Mouse (Mus musculus) fat pad, adult 2 months (tissue): ENCODE results near the gene Tac1.
"Not testable (repeated sequence)": the region's sequence is repeated elsewhere in the genome, so short reads cannot be mapped to it uniquely, and the experiment has no call there.

ENCODE experiments used
- DNase-seq: peaks from one replicate; pipeline ENCODE4 v3.0.0-alpha.2; 2011; ENCODE audit warnings: low read depth, low spot score; ENCODE audit errors: extremely low read depth

Gene Tac1

GRCm38 (mm10) chr6:7554829-7555391 lies at the start of gene Tac1:
Gene Tac1, plus strand, starts transcription at chr6:7554879.
- no peak for DNase-seq

GRCm38 (mm10) chr6:7543511-7543910 lies 11.2 kb upstream of the Tac1 start:
- not testable (repeated sequence) for DNase-seq

- DNase-seq: no peak
These were observed 1.2 kb downstream of the Tac1 start for GRCm38 (mm10) chr6:7555688-7556476.

DNA sequence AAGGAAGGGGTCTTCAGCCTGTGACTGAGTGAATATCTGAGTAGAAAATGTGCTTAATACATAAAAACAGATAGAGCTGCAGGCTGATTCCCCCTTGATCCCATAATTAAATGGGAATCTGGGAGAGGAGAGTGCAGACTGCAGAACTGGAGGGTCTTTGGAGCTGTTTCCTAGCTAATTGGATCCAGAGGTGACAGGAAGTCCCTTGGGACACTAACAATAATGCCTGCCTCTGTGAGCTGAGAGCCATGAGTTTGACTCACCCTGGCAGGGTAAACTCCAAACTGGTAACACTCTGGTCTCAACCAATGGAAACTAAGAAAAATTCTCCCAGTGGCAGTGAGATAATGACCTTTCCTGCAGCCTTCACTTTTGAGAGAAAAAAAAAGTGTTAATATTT lies 3.5 kb downstream of the Tac1 start:
- no peak for DNase-seq

DNA sequence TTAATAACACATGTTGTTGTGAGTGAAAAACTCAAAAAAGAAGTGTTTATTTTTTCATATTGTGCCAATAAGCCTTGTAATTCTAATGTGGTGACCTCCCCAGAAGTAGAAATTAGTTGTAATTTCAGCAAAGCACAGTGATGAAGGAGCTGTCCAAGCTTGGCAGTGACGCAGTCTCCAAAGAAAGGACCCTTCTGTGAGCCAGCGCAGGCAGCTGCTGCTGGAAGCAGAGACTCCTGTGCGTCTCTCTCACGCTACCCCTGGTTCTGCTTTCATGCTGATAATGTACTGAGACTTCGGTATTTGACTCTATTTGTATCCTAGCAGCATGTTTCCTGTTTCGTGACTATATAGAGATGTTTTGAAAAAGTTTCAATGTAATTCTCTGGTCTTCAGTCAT lies 7.8 kb downstream of the Tac1 start:
- DNase-seq: no peak

GRCm38 (mm10) chr6:7564537-7564936 lies 9.9 kb downstream of the Tac1 start:
- DNase-seq: no peak

DNA sequence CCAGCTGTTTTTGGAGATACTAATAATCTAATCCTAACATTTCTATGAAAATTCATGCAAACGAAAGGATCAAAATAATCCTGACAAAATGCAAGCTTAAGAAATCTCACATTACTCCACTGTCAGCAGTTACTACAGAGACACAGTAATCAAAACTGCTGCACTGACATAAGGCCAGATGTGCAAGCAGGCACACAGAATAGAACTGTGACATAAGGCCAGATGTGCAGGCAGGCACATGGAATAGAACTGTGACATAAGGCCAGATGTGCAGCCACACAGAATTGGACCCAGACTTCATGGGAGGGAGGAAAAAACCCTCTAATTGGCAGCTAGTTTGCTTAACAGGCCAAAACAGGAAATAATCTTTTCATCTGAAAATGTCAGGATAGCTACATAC lies 16.5 kb downstream of the Tac1 start:
- DNase-seq: no peak

GRCm38 (mm10) chr6:7578031-7578430 lies 23.4 kb downstream of the Tac1 start:
- no peak for DNase-seq

DNA sequence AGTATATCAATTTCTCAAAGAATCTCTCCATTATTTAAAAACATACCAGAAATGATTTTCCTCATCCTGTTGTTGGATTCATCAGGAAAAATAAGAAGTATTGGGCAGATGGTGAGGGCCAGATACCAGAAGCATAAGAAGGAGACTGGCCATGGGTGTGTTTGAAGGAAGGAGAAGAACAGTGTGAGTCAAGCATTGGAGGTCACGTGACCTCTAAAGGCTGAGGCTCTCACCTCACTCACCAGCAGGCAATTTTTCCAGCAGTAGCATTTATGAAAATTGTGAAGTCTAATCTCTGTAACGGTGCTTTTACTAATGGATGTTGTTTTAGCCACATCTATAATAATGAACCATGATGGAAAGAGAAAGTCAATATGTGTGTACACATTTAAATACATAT lies 39.8 kb downstream of the Tac1 start:
- DNase-seq: no peak

DNA sequence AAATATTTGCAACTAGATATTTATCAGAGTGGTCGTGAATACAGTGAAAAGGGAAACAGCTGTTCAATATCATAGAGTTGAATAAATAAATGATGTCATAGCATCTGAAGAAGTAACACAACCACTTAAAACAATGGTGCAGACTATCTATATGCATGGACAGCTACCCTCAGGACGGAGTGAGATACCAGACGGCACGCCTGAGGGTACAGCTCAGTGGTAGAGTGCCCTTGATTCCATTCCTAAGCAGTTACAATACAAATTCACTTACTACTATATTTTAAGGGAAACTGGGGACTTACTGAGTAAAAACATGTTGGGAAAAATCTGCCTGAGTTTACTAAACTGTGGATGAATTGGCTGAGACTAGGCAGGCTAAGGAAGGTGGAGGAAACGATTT lies 43.7 kb downstream of the Tac1 start:
- DNase-seq: no peak

- DNase-seq: no peak
These were observed 45.5 kb downstream of the Tac1 start for GRCm38 (mm10) chr6:7600228-7600627.

DNA sequence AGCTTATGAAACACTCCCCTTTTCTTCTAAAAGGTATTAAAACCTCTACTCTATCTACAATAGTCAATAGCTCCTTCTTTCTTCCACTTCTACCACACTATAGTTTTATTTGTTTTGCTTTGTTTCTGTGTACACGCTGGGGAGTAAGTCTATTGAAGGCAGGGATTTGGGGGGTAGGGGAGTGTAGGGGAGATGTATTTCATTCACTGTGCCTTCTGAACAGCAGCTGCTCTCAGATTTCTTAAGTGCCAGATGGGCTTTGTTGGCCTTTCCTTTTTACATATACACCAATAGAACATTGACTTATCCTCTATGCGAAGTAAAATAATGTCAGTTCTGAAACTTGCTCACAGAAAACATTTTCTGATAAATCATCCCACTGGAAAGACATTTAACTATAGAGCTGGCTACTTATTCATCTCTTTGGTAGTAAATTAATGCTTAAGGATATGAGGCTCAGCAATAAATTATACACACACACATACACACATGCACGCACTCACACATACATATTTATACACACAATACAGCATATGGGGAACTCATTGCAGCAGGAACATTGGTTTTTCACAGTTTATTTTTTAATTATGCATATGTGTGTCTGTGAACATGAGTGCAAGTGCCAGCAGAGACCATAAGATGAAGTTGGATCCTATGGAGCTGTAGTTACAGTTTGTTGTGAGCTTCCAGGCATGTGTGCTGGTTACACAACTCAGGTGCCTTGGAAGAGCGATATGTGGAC lies 46.8 kb downstream of the Tac1 start:
- no peak for DNase-seq

- DNase-seq: not testable (repeated sequence)
These were observed 59.0 kb downstream of the Tac1 start for GRCm38 (mm10) chr6:7613676-7614075.
